Mouse (Mus musculus) brain, adult 2 months (tissue): ENCODE data around the gene Vps9d1.
"Not testable (repeated sequence)": the region's sequence is repeated elsewhere in the genome, so short reads cannot be mapped to it uniquely, and the experiment has no call there.

Source experiments
- DNase-seq: peaks from one replicate; pipeline ENCODE4 v3.0.0; 2011; ENCODE audit warnings: low read depth, low spot score

Gene Vps9d1

DNA sequence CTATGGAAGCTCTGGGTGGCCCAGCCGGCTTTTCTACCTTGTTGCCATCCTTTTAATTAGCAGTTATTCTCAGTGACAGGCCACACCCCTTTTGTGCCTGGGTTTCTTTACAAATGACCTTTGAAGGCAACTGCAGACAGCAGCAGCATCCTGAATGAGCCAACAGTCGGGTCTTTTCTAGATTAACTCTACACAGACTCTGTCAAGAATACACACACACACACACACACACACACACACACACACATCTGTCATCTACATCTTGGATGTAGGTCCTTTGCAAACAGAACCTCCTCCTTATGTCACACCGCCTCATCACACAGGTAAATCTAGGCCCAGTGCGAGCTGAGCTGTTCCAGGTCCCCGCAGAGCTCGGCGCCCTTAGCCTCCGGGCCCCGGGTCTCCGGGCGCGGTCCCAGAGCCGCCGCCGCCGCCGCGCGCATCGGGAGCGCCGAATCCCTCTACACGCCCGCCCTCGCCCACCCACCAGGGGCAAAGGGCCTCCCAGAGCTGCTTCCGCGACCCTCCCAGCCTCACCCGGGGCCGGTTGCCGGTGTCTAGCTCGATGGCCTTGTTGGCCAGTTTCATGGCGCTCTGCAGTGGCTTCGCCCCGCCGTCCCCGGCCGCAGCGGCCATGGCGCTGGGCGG is 573 bp downstream of the Vps9d1 start:
- DNase-seq, result peak; percentile 43

DNA sequence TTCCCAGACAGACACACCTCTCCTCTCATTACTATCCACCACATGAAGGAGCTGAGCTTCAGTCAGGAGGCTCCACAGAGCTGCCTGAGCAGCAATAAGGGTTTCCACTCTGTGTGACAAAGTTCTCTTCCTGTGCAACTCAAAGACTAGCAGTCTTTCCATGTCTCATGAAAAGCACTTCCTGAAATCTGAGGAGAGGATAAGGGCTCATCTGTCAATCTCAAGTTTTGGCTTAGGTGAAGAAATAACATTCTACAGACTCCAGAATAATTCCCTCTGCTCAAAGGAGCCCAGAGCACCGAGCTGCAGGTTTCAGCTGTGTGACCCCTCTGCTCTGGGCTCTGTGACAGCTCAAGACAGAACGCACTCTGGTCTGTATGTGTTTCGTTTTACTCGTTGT is 1.2 kb downstream of the Vps9d1 start:
- DNase-seq, result no peak

DNA sequence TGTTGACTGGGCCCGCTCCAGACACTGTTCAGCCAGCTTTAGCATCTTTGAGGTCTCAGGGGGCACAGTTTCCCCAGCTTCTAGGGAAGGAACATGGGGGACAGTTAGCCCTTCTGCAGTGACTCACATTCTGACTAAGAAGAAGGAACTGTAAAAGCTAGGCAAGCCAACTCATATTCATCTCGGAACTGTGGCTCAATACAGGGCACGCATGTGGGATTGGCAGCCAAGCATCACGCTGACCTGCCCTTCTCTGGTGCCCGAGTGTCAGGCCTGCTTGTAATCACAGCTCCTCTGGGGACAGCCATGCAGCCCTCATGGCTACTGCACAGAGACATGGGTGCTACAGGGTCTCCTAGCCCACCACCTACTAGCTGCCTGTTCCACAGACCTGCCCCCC is 3.2 kb downstream of the Vps9d1 start:
- no peak for DNase-seq

DNA sequence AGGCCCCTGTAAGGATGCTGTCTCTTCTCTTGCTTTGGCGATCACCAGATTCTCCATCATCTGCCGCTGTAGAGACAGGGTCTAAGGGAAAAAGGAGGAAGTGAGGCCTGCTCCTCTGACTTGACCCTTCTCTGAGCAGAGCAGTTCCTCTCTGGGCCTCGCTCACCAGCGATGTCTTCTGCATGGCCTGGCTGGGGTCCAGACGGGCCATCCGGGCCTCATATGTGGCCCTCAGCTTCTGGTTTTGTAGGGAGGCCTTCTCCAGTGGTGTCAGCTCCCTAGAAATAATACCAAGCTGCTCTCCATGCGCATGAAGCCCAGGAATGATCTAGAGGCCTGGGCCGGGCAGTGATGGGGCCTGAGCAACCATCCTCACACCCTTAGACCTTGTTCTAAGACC is 5.6 kb downstream of the Vps9d1 start:
- DNase-seq, result no peak

DNA sequence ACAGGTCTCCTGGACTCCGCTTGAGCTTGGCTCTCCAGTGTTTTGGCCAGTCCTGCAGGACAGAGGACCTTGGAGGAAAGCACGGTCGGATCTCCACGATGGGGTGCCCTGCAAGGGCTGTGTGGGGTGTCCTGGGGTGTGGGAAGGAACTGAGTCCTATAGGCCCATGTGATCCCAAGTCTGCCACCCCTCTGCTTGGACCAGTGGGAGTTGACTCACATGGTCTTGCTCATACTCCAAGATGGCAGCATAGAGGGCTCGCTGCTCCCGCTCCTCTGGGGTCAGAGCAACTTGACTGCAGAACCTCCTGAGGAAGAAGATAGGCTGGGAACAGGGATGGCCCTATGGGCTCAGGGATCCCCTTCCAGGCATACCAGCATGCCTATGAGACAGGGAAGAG is 6.4 kb downstream of the Vps9d1 start:
- no peak for DNase-seq

DNA sequence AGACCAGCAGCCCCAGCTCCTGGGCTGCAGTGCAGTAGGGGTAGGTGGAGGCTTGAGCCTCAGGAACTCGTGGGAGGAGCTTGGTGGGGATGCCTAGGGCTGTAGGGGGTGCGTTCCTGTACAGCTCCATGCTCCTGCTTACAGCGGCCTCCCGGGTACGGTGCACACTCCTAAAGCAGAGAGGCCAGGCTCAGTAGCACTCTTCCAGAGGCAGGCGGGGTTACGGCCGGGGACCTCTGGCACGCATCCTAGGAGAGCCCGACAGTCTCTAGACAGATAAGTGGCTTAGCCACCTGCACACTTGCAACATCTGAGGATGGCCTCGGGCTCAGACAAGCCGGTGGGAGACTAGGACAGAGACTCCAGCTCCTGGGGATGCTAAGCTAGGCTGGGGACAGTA is 8.6 kb downstream of the Vps9d1 start:
- DNase-seq, result no peak

DNA sequence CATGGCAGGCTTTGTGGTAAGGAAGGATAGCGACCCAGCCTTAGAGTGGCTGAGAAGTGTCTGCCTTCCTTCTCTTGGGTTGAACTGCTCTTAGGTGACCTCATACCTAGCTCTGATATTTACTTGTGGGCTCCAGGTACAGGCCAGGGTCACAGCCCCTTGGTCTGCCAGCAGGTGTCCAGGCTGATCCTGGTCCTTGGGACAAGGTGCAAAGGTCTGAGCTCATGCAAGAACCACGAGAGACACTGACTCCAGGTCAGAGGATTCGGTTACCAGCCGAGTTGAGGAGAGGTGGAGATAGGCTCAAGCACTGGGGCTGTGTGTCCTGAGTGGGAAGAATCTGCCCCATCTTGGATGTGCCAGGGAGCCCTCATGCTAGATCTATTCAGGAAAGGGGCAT is 9.8 kb downstream of the Vps9d1 start:
- DNase-seq, result no peak

DNA sequence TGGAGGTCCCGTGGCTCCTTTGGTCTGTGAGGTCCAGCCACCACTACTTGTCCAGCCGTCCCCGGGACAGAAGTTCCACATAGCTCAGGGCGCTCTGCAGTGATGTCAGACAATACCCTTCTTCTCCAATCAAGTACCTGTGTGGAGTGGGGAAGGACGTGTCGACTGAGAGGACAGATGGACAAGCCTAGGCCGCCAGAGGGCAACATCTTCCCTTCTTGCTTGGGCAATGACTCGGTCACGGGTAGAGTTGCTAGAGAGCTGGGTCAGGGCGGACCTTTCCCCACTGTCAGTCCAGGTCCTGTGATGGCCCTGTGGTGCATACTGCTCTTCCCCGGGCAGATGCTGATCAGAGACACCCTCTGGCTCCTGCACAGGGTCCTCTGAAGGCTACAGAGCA is 11.1 kb downstream of the Vps9d1 start:
- DNase-seq, result no peak

DNA sequence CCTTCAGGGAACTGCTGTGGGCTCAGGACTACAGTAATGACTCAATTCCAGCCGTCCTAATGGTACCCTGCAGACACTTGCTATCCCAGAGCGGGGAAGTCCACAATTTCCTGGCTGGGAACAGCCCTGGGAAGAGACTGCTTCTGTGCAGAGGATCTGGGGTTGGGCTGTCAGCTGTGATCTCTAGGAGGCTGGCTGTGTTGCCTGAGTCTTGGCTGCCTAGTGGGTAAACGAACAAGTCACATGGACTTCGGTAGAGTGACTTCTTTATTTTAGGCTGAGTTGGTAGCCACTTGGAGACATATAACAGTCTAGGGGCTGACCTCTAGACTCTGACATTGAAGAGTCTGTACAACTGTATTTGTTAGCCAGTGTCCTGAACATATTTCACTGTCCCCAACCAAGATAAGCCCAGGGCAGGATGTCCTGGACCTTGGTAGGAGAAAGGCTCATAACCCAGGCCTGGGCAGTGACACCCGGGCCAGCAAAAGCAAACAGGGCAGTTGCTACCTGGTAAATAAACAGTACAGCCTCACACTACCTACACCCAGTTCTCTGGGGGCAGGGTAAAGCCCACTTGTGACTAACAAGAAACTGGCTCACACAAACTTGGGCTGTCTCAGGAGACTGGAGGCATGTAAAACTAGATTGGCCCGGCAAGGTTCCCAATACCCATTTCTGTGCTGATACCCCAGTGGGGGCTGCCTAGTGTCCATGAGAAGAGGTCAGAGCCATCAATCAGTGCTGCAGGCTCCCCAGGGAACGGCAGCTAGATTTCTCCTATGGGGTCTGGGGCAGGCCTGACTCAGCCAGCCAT is 11.8 kb downstream of the Vps9d1 start:
- DNase-seq, result no peak

DNA sequence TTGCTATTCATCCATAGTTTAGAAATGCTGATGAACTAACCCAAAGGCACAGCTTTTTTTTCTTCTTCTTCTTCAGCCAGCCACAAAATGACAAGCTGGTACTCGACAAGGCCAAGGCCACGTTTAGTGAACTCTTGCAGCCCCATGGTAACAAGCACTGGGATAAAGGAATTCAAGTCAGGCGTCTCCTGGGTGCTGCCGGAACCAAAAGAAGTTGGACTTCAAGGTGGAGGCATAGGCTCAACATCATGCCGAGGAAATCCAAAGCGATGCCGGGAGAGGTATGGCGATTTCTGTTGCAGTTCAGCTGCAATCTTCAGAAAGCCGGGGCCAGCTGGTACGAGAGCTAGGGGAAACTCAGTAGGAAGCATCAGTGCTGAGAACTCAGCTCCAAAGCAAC is 14.8 kb downstream of the Vps9d1 start:
- no peak for DNase-seq

DNA sequence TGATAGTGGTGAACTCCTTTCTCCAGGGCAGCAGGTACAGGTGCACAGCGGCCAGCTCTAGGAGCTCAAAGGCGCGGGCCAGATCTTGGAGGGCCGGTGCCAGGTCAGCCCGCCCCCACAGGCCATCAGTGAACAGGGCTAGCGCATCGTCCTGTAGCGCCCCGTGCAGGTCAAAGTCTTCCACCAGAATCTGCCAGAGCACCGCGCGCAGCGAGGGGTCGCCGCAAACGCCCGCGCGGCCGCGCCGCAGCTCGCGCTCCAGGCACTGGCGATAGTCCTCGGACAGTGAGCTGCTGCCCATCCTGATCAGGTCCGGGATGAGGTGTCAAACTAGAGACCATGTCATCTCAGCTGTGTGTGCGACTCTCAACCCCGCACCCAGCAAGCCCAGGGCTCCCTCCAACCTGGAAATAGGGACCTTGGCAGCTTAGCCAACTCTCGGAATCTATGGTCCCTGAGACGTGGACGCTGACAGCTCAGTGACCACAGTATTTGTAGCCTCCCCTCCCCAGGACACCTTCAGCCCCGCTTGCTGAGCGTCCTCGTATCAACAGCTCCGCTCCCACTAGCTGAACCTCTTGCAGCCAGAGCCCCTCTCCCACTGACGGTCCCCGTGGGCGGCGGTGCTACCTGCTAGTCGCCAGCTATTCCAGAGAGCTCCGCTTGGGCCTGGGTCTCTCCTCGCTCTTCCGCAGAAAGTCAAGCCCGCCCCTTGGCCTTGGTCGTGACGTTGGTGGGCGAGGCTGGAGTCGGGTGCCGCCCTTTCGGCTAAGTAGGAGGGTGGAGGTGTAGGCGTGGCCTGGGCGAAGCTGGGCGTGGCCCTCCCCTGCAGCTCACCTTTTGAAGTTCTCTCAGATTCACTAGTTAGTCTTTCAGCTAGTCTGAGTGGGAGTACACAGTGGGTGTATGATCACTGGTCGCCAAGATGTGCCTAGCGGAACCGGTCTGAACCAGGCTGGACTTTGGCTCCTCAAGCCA is 18.3 kb downstream of the Vps9d1 start, which contains the start of gene Spata2l:
TSS of gene Spata2l (minus strand) at position 714 of the 978 bp plus-strand sequence.
- peak; percentile 95 for DNase-seq

DNA sequence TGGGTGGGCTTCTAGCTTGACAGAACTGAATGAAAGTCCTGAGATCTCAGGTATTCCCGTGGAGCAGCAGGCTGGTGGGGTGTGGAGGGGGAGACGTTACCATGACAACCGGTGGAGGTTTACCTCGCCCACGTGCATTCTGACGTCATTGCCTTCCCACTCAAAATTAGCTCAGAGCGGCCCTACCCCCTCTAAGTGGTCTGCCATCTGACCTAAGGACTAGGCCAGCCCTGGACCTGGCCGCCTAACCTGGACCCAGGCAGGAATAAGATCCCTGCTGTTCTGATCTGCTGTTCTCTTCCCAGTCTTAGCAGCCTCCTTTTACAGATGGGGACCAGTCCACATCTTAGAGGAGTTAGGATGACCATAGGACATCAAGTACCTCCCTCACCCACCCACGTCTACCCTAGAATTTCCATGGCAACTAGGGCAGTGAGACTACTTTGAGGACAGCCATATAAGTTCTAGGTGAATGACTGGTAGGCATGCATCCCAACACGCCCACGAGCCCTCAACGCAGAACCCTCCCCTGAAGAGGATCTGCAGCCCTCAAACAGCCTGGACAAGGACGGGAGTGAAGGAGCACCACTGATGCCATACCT is 19.1 kb downstream of the Vps9d1 start:
- DNase-seq, result peak; percentile 93

DNA sequence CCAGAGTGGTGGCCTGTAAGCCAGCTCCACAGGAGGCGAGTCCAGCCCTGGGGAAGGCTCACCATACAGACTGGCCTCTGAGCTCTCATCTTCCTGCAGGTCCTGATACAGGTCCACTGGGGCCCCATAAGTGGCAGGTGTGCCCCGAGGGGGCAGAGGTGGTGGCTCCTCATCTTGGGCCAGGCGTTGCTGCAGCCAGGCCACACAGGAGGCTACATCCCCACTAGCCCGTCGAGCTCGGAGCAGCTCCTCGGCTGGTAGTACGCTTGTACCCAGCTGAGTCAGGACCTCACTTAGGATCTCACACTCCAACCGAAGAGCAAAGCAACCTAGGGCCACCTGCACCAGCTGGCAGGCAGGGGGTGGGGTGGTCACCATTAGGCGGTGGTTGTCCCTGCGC is 20.4 kb downstream of the Vps9d1 start:
- DNase-seq, result no peak

DNA sequence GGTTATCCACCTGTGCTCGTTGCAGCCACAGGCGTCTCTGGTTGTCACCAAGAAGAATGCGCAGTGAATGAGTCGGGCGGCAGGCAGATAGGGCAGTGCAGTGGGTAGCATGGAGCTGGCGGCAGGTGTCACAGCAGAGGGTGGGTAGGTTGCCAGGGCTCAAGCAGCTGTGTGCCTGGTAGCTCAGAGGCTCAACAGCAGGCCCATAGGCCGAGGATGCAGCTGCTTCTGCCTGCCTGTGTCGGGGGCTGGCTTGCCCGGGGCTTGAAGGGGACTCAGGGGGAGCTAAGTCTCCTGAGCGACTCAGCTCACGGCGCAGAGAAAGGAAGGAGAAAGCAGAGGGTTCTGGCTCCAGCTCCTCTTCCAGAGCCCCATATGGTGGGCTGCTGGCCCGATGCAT is 20.8 kb downstream of the Vps9d1 start:
- no peak for DNase-seq

DNA sequence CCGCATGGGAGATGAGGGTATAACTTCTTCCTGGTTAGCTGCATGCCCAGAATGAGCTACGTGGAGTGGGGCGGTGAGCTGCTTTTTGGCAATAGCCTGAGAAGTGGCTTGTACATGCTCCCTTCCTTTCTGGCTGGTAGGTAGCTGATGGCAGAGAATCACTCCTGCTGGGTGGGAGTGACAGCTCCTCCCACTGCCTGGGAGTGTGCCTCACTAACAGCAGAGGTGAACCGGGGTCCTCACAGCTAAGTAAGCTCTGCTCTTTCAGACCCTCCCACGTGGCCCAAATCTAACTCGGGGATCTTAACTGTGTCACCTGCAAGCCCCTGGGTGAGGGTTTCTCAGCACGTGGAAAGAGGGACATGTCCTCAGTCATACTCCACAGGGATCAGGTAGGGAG is 21.6 kb downstream of the Vps9d1 start:
- DNase-seq, result peak; percentile 63

DNA sequence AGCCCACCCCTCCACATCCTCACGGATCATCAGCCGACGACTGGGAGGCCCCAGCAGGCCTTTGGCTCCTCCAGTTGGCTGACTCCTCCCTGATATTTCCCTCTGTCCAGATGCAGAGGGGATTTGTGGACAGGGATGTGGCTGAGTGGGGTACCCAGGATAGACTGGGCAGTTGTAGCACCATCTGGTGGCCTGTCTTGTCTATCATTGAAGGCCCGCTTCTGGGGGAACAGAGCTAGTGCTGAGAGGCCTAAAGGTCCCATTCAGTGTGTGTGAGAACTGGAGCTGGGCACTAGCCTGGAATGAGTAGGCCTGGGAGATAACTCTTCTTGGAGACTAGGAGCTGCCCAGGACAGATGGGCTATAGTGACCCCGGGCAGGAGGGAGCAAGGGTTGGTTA is 22.4 kb downstream of the Vps9d1 start:
- DNase-seq, result no peak

DNA sequence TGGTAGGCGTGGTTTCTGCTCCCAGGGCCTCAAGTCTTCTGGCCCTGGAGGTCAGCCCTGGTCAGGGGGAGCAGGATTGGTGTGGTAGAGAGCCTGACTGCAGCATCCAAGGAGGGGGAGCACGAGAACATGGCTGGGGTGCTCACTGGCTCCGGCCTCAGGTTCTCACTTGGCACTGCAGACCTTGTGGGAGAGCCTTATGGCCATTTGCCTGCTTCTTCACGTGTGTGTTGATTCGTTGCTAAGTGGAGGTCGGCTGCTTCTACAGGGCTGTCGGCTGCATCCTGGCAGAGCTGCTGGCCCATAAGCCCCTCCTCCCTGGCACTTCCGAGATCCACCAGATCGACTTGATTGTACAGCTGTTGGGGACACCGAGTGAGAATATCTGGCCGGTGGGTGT is 23.8 kb downstream of the Vps9d1 start:
- not testable (repeated sequence) for DNase-seq

DNA sequence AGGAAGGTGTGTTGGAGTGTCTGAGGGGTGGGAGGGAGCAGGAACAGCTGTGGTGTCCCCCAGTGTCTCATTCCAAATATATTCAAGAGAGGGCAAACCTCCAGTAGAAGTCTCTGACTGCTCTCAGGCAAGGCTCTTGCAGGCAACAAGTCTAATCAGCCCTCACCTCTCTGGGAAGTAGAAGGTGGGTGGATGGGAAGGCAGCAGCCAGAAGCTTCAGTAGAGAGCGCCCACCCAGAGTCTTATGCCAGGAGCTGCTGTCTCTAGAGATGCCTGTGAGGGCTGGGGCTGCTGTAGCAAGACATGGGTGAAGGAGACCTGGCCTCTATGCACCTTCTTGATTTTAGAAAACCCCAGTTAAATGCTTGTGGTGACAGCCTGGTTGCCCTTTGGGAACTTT is 25.7 kb downstream of the Vps9d1 start:
- peak; percentile 80 for DNase-seq

DNA sequence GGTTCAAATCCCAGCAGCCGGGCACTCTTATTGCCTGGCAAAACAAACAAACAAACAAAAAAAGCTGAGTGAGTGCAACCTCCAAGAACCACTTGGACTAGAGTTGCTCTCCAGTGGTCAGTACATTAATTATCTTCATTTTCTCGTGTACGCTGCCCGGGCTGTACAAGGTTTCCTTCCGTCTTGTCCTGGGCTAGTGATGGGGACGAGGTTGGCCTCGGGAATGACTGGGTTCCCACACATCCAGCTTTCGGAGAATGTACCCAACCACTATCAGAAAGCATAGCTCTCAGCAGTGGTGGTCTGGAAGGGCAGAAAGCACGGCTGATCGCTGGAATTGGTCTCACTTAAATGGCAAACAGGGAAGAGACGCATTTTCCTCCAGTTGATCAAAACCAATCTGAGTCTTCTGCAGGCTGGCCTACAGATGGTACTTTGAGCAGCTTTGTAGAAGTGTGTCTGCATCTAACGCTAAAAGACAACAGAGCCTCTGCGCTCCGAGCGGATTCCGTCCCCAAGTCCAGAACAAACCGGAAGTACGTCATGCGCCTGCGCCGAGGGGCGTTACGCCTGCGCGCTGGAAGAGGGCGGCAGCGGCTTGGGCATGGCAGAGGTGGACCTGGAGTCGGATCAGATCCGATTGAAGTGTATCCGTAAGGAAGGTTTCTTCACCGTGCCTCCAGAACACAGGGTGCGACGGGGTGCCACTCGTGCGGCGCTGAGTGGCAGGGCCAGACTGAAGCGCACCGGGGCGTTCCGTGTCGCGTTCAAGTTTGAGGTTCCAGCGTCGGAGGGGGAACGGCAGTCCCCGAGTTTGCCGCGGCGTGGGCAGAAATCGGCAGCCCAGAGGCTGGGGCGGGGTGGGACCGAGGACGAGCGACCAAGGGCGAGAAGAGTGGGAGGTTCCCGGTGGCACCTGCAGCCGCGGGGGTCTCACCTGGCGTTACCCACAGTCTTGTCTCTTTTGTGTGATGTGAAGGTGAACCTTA is 29.6 kb downstream of the Vps9d1 start, which contains the start of gene Cdk10:
TSS of gene Cdk10 (plus strand) at position 565 of the 989 bp plus-strand sequence.
- peak; percentile 98 for DNase-seq

DNA sequence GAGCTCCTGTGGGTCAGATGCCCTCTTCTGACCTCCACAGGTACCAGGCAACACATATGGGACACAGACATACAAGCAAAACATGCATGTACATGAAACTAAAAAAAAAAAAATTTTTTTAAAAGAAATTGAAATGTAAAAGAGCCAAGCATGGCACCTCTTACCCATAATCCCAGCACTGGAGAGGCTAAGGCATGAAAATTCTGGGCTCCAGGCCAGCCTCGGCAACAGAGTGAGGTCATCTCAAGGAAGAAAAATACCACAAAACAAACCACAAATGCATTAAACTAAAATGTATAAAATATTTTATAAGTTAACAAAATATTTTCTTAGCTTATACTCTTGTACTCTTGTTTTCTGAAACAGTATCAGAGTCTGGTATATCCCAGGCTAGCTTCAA is 33.2 kb downstream of the Vps9d1 start:
- no peak for DNase-seq
